Mouse (Mus musculus): ENCODE measurements around the gene Tsen54.

GRCm38 (mm10) chr11:115792353-115792752 lies 22.2 kb upstream of the Tsen54 start:
- TF ChIP-seq POLR2A (IDR thresholded peaks at IDR 0.05; ENCODE audit: insufficient read length, low read depth) (no peak), MYOG (IDR thresholded peaks at IDR 0.05; ENCODE audit: control insufficient read depth in 1 of 3, insufficient read depth in 1 of 3, insufficient read length in 2 of 3, low read depth in 2 of 3) (no peak)

All from myocyte (in vitro differentiated cells).